Mouse (Mus musculus) CD4-positive naive resting alpha-beta T cell, adult 76 days (primary cell): ENCODE results near the gene Clic1. TPM values are rescaled to one million over a fixed set of nuclear protein-coding genes. Genes with fewer than 3 reads are reported as not detected.

Experiments
- total RNA-seq: library from RNA; stranded (reverse); gene quantifications from one replicate; pipeline ENCODE4 v1.2.4, GENCODE M21; 2023

The Clic1 gene
- 137 TPM for total RNA-seq

DNA sequence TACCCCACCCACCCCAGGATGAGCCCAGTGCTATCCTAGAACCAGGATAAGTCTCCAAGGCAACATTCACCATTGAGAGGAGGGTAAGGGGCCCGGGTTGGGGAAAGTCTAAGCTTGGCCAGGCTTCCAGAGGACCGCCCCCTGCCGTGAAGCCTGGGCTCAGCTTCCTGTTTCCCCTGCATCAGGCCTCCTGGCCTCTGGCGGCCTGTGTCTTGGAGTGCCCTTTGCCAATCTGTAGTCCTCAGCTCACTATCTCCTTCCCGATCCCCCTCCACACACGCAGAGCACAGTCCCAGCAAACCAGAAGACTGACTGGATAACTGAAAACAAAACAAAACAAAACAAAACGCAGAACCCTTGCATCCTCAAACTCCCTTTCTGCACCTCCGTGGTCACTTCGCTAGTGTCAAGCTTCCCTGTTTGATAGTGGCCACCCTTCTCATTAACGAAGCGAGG is at the start of gene Clic1:
TSS of gene Clic1 (plus strand) at position 406 of the 456 bp plus-strand sequence.

DNA sequence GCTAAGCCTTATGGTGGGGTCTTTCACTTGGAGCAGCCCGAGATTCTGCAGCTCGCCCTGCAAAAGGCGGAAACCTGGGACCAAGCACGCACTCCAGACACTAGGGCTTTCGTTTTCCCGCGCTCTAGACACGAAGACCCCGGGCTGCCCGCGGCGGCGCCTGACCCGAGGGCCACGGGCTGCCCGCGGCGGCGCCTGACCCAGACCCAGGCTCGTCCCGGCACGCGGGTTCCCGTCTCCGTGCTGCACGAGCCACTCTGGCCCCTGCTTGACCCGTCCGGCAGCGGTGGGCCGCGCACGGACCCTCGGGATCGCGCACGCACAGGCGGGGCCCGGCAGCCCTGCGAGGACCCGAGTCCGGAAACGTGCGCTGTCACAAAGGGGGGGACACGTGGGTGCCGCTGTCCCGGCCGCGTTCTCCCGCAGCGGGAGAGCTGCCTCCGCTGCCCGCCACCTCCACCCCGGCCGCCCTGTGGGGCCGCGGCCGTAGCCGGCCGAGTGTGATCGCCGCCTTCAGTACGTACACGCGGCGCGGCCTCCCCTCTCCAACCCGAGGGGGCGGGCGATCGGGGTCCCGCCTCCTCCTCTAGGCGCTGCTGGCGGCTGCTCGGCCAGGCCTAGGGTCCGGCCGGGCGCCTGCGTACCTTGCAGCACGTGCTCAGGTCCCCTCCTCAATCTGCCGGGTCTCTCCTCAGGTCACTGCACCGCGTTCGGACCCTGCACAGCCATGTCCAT is 48.9 kb upstream of the Clic1 start, which contains the start of gene Vars:
TSS of gene Vars (plus strand) at position 271 of the 735 bp plus-strand sequence.

DNA sequence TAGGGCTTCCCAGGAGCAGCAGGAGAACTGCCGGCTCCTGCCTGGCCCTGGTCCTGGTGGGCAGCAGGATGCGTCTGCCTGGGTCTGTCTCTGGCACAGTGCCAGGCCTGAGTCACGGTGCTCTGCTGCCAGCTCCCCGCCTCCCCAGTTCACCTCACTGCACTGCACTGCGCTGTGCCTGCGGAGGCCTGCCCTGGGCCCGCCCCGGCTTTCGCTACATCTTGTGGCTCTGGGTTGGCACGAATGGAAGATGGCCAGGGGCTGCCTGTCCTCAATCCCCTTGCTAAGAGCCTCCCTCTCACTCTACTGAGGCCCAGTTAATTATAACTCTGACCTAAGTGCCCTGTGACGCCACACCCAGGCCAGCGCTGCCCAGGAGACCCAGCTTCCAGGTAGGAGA is 33.4 kb upstream of the Clic1 start, which contains the start of gene Vwa7:
TSS of gene Vwa7 (plus strand) at position 204 of the 400 bp plus-strand sequence.

DNA sequence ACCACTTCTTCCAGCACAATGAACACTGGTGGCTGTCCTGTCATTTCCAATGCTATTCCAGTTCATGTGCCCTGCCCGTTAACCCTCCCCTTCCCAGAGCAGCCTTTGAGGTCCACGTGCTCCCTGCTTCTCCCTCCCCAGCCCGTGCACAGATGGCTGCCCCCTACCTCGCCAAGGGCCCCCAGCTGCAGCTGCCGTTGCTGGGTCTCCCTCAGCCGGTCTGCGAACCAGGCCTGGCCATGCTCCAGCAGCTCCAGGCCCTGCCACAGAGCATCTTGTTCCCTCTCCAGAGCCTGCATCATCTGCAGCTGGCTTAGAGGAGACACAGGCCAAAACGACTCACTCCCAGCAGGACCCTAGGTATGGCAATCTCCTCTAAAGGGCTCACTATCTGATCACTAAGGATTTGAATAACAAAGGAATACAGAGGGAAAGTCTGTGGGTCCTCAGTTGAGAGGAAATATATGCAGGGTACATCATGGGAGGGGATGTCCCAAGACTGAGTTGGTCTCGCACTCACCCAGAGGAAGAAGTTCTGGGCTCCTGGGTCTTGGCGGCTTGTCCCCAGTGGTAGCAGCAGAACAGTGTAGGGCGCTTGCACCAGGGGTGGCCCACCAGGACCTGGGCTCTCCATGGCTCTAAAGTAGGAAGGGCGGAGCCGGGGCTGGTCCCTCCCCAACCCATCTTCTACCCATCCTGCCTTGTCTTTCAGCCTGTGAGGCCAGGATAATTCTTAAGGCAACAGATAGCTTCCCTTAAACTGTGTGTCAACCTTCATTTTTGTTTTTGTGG is 22.3 kb upstream of the Clic1 start, which contains the start of gene Sapcd1:
TSS of gene Sapcd1 (minus strand) at position 740 of the 792 bp plus-strand sequence.

DNA sequence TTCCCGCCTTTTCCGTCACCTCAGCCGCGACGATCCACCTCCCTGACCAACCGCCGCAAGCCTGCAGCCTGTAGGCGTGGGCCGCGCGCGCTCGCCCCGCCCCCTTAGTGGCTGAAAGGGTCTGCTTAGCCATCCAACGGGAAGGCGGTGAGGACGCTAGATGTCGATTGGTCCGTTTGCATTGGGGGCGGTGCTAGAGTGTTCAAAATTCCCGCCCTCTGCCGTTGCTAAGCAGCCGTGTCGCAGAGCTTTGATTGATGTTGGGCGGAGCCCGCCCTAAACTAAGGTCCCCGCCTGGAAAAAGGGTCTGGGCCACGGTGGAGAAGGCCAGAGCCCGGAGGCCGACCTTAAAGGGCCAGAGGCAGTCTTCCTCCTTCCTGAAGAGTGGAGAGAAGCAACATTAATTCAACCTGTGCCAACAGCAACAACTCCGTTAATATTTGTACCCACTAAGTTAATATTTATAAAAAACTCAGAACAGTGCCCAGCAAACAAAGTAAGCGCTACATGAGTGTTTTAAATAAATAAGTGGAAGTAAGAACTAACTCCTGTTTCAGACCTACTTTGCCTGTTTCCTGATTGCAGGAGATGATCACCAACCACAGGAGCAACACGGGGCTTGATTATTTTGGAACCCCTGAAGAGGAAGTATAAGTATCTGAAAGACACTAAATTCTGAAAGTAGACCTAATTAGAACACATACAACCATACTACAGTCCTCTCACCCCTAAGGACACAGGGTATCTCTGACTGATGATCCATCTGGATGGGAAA is 2.9 kb upstream of the Clic1 start, which contains the start of gene Msh5:
TSS of gene Msh5 (minus strand) at position 65 of the 775 bp plus-strand sequence.

DNA sequence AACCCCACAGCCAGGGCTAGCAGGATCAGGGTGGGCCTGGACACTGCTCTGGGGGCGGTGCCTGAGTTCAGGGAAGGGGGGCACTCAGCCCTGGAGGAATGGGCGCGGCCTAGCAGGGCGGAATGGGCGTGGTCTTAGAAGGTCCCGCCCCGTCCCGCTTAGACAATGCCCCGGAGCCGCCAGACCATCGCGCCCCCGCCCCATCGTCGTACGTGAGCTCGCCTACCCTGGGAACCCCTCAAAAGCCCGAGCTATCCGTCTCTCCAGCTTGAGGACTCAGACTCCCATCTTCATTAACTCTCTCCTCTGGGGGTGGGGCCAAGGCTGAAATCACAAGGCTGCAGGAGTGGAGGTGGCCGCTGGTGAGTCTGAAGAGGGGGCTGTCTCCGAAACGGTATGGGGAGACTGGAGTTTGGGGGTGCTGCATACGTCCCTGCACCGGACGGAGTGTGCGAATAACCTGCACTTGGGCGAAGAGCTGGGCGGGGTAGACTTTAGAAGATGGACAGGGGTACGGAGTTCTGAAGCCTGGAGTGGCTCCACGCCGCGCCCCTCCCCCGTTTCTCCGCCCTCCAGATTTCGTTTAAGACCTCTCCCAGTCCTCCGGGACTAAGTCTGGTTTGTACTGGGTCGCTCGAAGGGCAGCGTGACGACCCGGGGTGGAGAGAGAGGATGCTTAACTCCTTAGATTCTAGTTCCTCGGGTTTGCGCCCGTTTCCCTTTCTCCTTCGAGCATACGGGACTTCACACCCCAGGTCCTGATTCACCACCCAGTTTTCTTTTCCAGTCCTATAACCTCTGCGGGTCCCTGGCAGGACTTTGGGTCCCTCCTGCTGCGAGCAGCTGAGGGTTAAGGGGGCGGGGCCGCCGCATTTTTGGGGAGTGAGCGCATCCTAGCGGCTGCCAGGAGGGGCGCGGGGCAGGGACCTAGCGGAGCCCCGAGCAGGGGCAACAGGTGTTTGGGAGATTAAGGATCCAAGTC is 9.4 kb downstream of the Clic1 start, which contains the start of gene Ddah2:
TSS of gene Ddah2 (plus strand) at position 125 of the 982 bp plus-strand sequence.

DNA sequence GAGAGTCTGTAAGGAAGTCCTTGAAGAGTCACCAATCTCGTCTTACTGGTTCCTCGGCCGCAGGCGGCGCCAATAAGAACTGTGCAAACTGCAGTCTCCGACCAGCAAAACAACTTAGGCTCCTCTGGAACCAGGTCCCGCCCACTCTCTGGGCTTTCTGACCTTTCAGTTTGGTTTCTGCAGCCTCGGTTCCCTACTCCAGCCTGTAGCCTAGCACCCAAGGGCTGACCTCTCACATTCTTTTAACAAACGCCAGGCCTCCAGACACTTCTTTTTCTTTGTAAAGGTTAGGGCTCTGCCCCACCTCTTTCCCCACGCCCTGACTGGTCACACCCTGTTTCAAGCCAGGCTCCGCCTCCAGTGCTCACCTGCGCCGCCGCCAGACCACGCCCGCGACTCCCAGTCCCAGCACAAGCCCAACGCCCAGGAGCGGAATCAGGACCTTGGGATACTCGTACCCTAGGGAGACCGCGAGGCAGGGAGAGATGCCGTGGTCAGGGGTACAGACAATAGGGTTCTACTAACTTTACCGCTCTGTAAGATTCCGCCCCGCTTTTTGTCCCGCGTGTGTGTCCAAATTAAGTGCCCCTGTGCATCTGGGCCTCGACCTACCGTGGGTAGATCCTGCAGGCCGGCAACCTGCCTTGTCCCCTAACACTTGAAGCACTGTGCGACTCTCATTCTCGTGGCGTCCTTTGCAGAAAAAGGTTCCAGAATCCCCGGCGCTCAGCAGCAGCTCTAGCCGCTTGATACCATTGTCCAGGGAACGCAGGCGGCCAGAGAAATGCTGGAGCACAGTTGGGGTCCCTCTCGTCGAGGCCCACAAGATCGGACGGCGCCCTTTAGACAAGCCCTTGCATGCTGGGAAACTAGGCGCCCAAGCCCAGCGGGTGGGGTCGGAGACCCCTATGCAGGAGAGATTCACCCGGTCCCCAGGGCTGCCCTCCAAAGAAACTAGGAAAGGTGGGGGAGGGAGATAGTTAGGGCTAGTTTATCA is 15.5 kb downstream of the Clic1 start, which contains the start of gene Ly6g6c:
TSS of gene Ly6g6c (plus strand) at position 438 of the 997 bp plus-strand sequence.

DNA sequence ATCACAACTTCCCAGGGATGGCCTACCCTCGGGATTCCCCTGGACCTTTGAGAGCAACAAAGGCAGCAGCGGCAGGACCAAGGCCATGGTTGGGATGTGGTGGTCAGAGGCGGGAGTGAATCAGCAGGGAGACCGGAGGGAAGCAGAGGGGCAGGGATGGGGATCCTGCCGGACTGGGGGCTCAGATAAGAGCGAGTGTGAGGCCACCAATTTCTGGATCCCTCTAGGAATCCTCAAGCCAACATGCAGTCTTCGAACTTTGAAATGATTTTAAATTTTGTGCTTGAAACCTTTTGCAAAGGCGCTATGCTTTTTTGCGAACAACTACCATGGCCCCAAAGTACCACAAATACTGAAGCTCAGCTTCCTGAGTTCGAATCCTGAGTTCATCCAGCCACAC is 16.3 kb downstream of the Clic1 start, which contains the start of gene Mpig6b:
TSS of gene Mpig6b (minus strand) at position 101 of the 400 bp plus-strand sequence.

DNA sequence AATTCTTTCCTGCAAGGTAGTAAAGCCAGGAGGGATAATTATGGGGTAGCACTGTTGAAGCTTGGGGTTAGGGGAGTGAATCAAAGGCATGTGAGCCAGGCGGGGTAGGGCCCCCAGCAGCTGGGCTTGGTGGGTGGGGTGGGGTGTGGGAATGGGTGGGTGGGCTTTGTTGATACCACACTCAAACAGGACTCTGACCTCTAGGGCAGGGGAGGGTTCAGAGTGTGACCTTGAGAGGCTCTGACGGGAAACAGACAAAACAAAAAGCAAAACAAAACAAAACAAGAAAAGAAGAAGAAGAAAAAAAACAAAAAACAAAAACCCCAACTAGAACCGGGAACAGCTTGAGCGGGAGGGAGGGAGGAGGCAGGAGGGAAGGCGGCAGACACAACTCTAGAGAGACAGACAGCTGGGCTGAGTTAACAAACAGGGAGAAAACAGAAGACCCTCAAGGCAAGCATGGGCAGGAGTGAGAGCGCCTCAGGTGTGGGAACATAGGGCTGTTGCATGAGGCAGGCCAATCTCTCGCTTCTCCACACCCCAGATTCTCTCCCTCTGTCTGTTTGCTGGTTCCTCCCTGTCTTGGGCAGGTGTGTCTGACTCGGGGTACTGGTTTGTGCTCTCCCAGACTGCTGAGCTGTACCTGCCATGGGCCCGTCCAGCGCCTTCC is 26.9 kb downstream of the Clic1 start, which contains the start of gene Ly6g6e:
TSS of gene Ly6g6e (plus strand) at position 396 of the 670 bp plus-strand sequence.

DNA sequence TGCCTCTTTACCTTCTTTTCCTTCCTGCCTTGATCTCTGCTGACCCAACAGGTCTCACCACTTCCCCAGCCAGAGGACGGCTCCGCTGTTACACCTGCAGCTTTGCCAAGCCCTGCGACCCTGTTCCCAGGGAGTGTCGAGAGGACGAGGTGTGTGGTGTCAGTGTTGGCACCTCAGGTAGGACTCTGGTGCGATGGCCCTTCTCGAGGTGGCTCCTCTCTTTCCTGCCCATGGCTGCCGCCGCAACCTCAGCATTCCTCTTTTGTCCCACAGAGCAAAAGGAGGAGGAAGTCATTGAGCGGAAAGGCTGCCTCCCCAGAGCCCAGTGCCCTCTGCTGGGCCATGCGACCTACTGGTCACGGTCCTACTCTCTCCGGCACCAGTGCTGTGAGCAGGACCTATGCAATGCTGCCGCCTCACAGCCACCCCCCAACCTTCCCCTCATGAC is 28.0 kb downstream of the Clic1 start, which contains the start of gene Ly6g6d:
TSS of gene Ly6g6d (minus strand) at position 280 of the 448 bp plus-strand sequence.

DNA sequence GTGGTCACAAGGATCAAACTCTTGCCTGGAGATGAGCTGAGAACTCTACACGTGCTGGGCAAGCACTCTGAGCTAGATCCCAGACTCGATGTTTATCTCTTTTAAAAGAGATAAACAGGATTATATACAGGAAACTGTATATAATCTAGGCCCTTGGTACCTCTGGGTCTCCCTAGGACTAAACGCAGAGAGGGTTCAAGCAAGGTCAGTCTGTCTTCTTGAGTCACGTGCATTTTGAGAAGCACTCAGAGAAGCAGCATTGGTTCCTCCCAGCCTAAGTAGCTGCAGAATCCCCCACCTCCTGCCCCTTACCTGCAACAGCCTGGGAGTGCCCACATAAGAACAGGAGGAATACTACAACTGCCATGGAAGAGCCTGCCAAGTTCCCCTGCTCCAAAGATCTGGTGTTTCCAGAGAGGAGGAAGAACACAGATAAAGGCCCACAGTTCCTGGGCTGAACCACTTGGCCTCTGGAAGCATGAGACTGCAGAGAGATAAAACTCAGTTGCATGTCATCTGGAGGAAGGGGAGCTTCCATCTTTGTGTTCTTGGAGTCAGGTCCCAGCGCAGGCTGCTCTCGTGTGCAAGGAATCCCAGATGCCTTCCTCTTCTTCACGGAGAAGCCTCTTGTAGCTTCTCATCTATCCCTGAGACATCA is 35.6 kb downstream of the Clic1 start, which contains the start of gene Ly6g6f:
TSS of gene Ly6g6f (minus strand) at position 403 of the 658 bp plus-strand sequence.

DNA sequence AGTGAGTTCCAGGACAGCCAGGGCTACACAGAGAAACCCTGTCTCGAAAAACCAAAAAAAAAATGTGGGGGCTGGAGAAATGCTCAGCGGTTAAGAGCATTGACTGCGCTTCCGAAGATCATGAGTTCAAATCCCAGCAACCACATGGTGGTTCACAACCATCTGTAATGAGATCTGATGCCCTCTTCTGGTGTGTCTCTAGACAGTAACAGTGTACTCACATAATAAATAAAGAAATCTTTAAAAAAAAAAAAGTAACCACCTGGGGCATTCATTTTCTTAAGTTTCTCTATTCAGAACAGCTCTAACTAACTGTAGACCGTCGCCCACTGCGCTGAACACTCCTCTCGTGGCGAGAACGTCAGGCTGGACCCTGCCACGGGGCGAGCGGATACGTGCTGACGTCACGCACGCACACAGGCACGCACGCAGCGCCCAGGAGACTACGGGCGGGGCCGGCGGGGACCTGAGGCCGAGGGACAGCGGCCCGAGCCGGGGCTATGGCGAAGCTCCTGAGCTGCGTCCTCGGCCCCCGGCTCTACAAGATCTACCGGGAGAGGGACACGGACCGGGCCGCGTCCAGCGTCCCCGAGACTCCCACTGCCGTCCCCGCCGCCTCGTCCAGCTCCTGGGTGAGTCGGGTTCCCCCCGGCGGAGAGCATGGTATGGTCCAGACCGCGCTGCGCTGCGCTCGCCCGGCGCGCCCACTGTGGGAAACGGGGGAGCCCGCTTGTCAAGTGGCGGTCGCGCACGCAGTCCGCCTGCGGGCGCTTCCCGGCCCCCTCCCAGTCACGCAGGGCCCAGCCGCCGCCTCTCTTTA is 39.3 kb downstream of the Clic1 start, which contains the start of gene Abhd16a:
TSS of gene Abhd16a (plus strand) at position 439 of the 820 bp plus-strand sequence.

DNA sequence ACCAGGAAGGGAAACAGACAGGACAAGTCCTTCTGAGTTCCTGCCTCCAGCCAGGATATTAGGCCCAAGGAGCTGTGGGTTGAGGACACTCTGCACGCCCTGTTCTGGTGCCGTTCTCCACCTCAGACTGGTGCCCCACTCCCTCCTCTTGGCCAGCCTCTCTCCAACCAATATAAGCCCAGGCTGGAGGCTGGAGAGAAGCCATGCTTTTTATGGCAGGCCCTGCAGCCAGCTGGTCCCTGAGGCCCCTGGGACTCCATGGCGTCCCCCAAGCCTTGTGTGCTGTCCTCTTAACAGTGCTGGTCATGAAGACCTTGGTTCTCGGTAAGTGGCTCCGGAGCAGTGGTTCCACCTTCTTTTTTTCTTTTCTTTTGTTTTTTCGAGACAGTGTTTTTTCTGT is 58.3 kb downstream of the Clic1 start, which contains the start of gene Ly6g5c:
TSS of gene Ly6g5c (plus strand) at position 183 of the 400 bp plus-strand sequence.

